In the genomic region with DNA sequence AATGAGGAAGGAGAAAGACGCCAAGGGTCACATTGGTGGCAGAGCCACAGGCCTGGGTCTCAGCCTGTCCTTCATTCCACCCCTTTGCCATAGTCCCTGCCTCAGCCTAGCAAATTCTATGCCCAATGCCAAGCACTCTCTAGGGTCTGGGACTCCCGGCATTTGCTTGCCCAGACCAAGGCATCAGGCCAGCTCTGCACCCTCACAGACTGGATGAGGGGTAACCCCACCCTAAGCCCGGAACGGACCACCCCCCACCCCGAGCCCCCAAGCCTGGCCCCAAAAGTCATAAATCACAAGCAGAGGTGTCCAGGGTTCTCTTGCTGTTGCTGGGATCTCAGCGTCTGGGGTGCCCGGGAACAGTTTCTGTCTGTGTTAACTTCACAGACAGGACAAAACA, we compare ENCODE assay signal across 12 mouse cellular contexts. TPM values are rescaled to one million over a fixed set of nuclear protein-coding genes. Genes with fewer than 3 reads are reported as not detected.
DNase-seq lines count a peak whose midpoint lies in the region; ATAC-seq lines count a peak whose summit lies in the region.
"Had no signal": no experiment of that assay in that cellular context is flagged by ENCODE, and none has a peak within 500 bp of the region (broad histone marks: within the 10 kb centered on the region; RNA-seq: fewer than 3 reads in every experiment).

No protein-coding gene starts in this region.

- H3K27ac ChIP-seq in forebrain, embryonic 10.5 days: peak overlapping the region; percentile 66
- no peak overlapping the region for H3K27ac ChIP-seq in forebrain, embryonic 16.5 days (ENCODE audit: low read length)
- no peak overlapping the region for H3K27ac ChIP-seq in liver, embryonic 11.5 days (ENCODE audit: low read depth, low read length)
- H3K27ac ChIP-seq in liver, embryonic 12.5 days: no peak overlapping the region
- 0 out of 2 replicates have a peak overlapping the region, but pooled peaks have one; percentile 34 for H3K27ac ChIP-seq in hindbrain, embryonic 15.5 days (replicated peaks)
- H3K27ac ChIP-seq in neural tube, embryonic 13.5 days (replicated peaks): no peak overlapping the region

- peaks cover 65% of the 10 kb centered on the region for H3K4me1 ChIP-seq in forebrain, embryonic 10.5 days
- peaks cover 8% of the 10 kb centered on the region for H3K4me1 ChIP-seq in forebrain, embryonic 16.5 days (replicated peaks; ENCODE audit: control insufficient read depth, insufficient read depth, low read length)
- 0 out of 2 replicates have a peak, but pooled peaks cover 4% of the 10 kb centered on the region for H3K4me1 ChIP-seq in liver, embryonic 11.5 days (replicated peaks; ENCODE audit: control insufficient read depth, insufficient read depth, low read length)
- H3K4me1 ChIP-seq in liver, embryonic 12.5 days: no peaks in the 10 kb centered on the region
- H3K4me1 ChIP-seq in hindbrain, embryonic 15.5 days (replicated peaks): peaks cover 31% of the 10 kb centered on the region
- H3K4me1 ChIP-seq in neural tube, embryonic 13.5 days (replicated peaks): peaks cover 52% of the 10 kb centered on the region

- WGBS in forebrain, embryonic 10.5 days: 1% methylated on average over 7 of the region's 7 CpGs
- WGBS in forebrain, embryonic 16.5 days: 2% methylated on average over 7 of the region's 7 CpGs
- WGBS in liver, embryonic 11.5 days: 7% methylated on average over 7 of the region's 7 CpGs
- WGBS in liver, embryonic 12.5 days (ENCODE audit: insufficient replicate concordance): 5% methylated on average over 7 of the region's 7 CpGs
- WGBS in hindbrain, embryonic 15.5 days: under 1% methylated on average over 7 of the region's 7 CpGs
- WGBS in neural tube, embryonic 13.5 days: under 1% methylated on average over 7 of the region's 7 CpGs

- no peaks in the 10 kb centered on the region for H3K36me3 ChIP-seq in forebrain, embryonic 10.5 days (replicated peaks)
- no peaks in the 10 kb centered on the region for H3K36me3 ChIP-seq in forebrain, embryonic 16.5 days (ENCODE audit: control insufficient read depth, insufficient read depth)
- no peaks in the 10 kb centered on the region for H3K36me3 ChIP-seq in liver, embryonic 11.5 days (ENCODE audit: control insufficient read depth, insufficient read depth, low read length)
- no peaks in the 10 kb centered on the region for H3K36me3 ChIP-seq in liver, embryonic 12.5 days
- no peaks in the 10 kb centered on the region for H3K36me3 ChIP-seq in hindbrain, embryonic 15.5 days
- H3K36me3 ChIP-seq in neural tube, embryonic 13.5 days: no peaks in the 10 kb centered on the region

- DNase-seq in forebrain, embryonic 10.5 days (ENCODE audit: extremely low spot score, low spot score): peak; percentile 47
- no peak for DNase-seq in liver, embryonic 11.5 days (ENCODE audit: low spot score)
- DNase-seq in kidney, postnatal 25 days: no peak
- DNase-seq in urinary bladder, postnatal 25 days (ENCODE audit: low spot score): no peak
- DNase-seq: adrenal gland, postnatal 10 days; layer of hippocampus, postnatal 36 days had no signal

- no peak for ATAC-seq in forebrain, embryonic 16.5 days
- no peak for ATAC-seq in liver, embryonic 11.5 days (replicated peaks; ENCODE audit: low FRiP score)
- ATAC-seq in liver, embryonic 12.5 days: no peak
- ATAC-seq in hindbrain, embryonic 15.5 days (ENCODE audit: low FRiP score, low read depth): peak; percentile 47; the same call in 1 of the 2 replicates
- ATAC-seq in neural tube, embryonic 13.5 days (ENCODE audit: low read depth): peak; percentile 65
- ATAC-seq: intestine, postnatal 0 days had no signal

- H3K9me3 ChIP-seq in forebrain, embryonic 10.5 days: no peaks in the 10 kb centered on the region
- no peaks in the 10 kb centered on the region for H3K9me3 ChIP-seq in forebrain, embryonic 16.5 days (ENCODE audit: control insufficient read depth, low read length)
- no peaks in the 10 kb centered on the region for H3K9me3 ChIP-seq in liver, embryonic 11.5 days (ENCODE audit: control insufficient read depth, low read length)
- H3K9me3 ChIP-seq in liver, embryonic 12.5 days (replicated peaks): no peaks in the 10 kb centered on the region
- H3K9me3 ChIP-seq in hindbrain, embryonic 15.5 days: no peaks in the 10 kb centered on the region
- no peaks in the 10 kb centered on the region for H3K9me3 ChIP-seq in neural tube, embryonic 13.5 days

- H3K27me3 ChIP-seq in forebrain, embryonic 10.5 days (ENCODE audit: poor library complexity, severe bottlenecking): peaks cover 100% of the 10 kb centered on the region
- H3K27me3 ChIP-seq in forebrain, embryonic 16.5 days (replicated peaks; ENCODE audit: control insufficient read depth, insufficient read depth, low read length): peaks cover 72% of the 10 kb centered on the region
- peaks cover 86% of the 10 kb centered on the region for H3K27me3 ChIP-seq in liver, embryonic 11.5 days (replicated peaks; ENCODE audit: control insufficient read depth, insufficient read depth, low read length)
- peaks cover 86% of the 10 kb centered on the region for H3K27me3 ChIP-seq in liver, embryonic 12.5 days (replicated peaks)
- H3K27me3 ChIP-seq in hindbrain, embryonic 15.5 days: peaks cover 60% of the 10 kb centered on the region
- H3K27me3 ChIP-seq in neural tube, embryonic 13.5 days: peaks cover 86% of the 10 kb centered on the region

- no peak overlapping the region for H3K4me2 ChIP-seq in forebrain, embryonic 16.5 days (ENCODE audit: low read length)
- H3K4me2 ChIP-seq in liver, embryonic 11.5 days: peak overlapping the region; percentile 14; the same call in 1 of the 2 replicates
- no peak overlapping the region for H3K4me2 ChIP-seq in liver, embryonic 12.5 days
- H3K4me2 ChIP-seq in hindbrain, embryonic 15.5 days: peak overlapping the region; percentile 76
- peak overlapping the region; percentile 69 for H3K4me2 ChIP-seq in neural tube, embryonic 13.5 days

- H3K4me3 ChIP-seq in forebrain, embryonic 10.5 days: peak overlapping the region; percentile 51
- no peak overlapping the region for H3K4me3 ChIP-seq in forebrain, embryonic 16.5 days (replicated peaks; ENCODE audit: low read length)
- H3K4me3 ChIP-seq in liver, embryonic 11.5 days (ENCODE audit: low read depth, low read length): no peak overlapping the region
- no peak overlapping the region for H3K4me3 ChIP-seq in liver, embryonic 12.5 days
- no peak overlapping the region for H3K4me3 ChIP-seq in hindbrain, embryonic 15.5 days
- H3K4me3 ChIP-seq in neural tube, embryonic 13.5 days: no peak overlapping the region

- no peak overlapping the region for H3K9ac ChIP-seq in forebrain, embryonic 16.5 days (replicated peaks; ENCODE audit: low read depth, low read length)
- H3K9ac ChIP-seq in liver, embryonic 11.5 days (ENCODE audit: low read depth, low read length): no peak overlapping the region
- H3K9ac ChIP-seq in liver, embryonic 12.5 days: no peak overlapping the region
- H3K9ac ChIP-seq in hindbrain, embryonic 15.5 days: no peak overlapping the region
- H3K9ac ChIP-seq in neural tube, embryonic 13.5 days: no peak overlapping the region

RNA-seq across cellular contexts. Expression of a gene that starts 9.8 kb away (rescaled TPM):
- polyA plus RNA-seq in forebrain, embryonic 10.5 days (2016; fragmentation: Nextera tagmentation; extraction: Ambion mirVana): 17.3 and 19.7 TPM in 2 replicates
- 0.38 and 0.41 TPM in 2 replicates for polyA plus RNA-seq in forebrain, embryonic 16.5 days (2015; fragmentation: Nextera tagmentation; extraction: Ambion mirVana)
- polyA plus RNA-seq in liver, embryonic 11.5 days (2014; fragmentation: Nextera tagmentation; extraction: Ambion mirVana): 2.4 and 3.1 TPM in 2 replicates
- 0.32 and 0.33 TPM in 2 replicates for polyA plus RNA-seq in liver, embryonic 12.5 days (2016; fragmentation: Nextera tagmentation; extraction: Ambion mirVana)
- 2.3 and 3.1 TPM in 2 replicates for polyA plus RNA-seq in hindbrain, embryonic 15.5 days (2015; fragmentation: Nextera tagmentation; extraction: Ambion mirVana)
- polyA plus RNA-seq in neural tube, embryonic 13.5 days (2015; fragmentation: Nextera tagmentation; extraction: Ambion mirVana): 1.7 and 3.2 TPM in 2 replicates
- polyA plus RNA-seq: intestine, postnatal 0 days; spleen, adult 2 months had no signal

Comparison
In these comparisons a context has a peak if more than half of its experiments do, and no peak if none do; other contexts are left out.
1. H3K27ac ChIP-seq: peak in forebrain, embryonic 10.5 days (single experiment) and hindbrain, embryonic 15.5 days (single experiment); none in forebrain, embryonic 16.5 days (single experiment), liver, embryonic 11.5 days (single experiment), liver, embryonic 12.5 days (single experiment) and neural tube, embryonic 13.5 days (single experiment).
2. H3K4me2 ChIP-seq: peak in liver, embryonic 11.5 days (single experiment), hindbrain, embryonic 15.5 days (single experiment) and neural tube, embryonic 13.5 days (single experiment); none in forebrain, embryonic 16.5 days (single experiment) and liver, embryonic 12.5 days (single experiment).
3. ATAC-seq: peak in hindbrain, embryonic 15.5 days (single experiment) and neural tube, embryonic 13.5 days (single experiment); none in forebrain, embryonic 16.5 days (single experiment), liver, embryonic 11.5 days (single experiment) and liver, embryonic 12.5 days (single experiment).